Mouse (Mus musculus) lung, postnatal 0 days (tissue): ENCODE measurements around the gene Cnr2.

ENCODE experiments used
- CTCF ChIP-seq: IDR thresholded peaks from 2 replicates; pipeline ENCODE4 v1.5.1; 2016; ENCODE audit warnings: antibody characterized with exemption, mild to moderate bottlenecking
- EP300 ChIP-seq: IDR thresholded peaks from 2 replicates; pipeline ENCODE4 v1.6.1; 2016; ENCODE audit warnings: antibody characterized with exemption, mild to moderate bottlenecking, control low read depth

GRCm38 (mm10) chr4:135879021-135879420 lies 16.2 kb upstream of the Cnr2 start:
- TF ChIP-seq CTCF (no peak), EP300 (no peak)
